Mouse (Mus musculus): ENCODE data around the gene Tchp. TPM values are rescaled to one million over a fixed set of nuclear protein-coding genes. Genes with fewer than 3 reads are reported as not detected.

The Tchp gene
- polyA plus RNA-seq, 1 experiment from 2014 or later = 9.6 TPM

DNA sequence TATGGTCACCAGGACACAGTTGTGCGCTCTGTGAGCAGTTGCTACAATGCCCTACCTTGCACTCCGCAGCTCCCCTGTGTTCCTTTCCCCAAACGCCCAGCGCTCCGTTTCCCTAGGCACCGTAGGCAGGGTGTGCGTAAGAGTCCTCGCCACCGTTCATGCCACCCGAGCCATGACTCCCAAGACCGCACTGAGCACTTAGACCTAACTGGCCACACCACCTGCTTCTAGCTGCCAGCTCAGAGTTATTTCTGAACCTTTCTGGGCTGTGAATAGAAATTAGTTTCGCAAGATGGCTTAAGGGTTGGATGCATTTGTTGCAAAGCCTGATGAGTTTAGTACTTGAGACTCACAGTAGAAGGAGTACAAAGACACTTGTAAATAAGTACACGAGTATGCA, 15.3 kb downstream of the Tchp start:
- Histone ChIP-seq H3K4me3 (ENCODE audit: low read length) (no peak overlapping the region), H3K9me3 (replicated peaks; ENCODE audit: control insufficient read depth, low read length) (peaks cover 6% of the 10 kb centered on the region; the same call in 1 of the 2 replicates), H3K36me3 (ENCODE audit: control insufficient read depth, insufficient read depth) (peaks cover 25% of the 10 kb centered on the region), H3K4me2 (ENCODE audit: low read depth, low read length) (no peak overlapping the region), H3K27me3 (ENCODE audit: control insufficient read depth, insufficient read depth, low read length) (no peaks in the 10 kb centered on the region), H3K27ac (ENCODE audit: low read length) (no peak overlapping the region), H3K9ac (ENCODE audit: low read length) (no peak overlapping the region), H3K4me1 (ENCODE audit: control insufficient read depth, insufficient read depth, low read length) (no peaks in the 10 kb centered on the region)
- WGBS = 92% methylated on average over 13 of the region's 13 CpGs
- ATAC-seq (replicated peaks; ENCODE audit: extremely low read depth, insufficient read depth, low FRiP score) = no peak

DNA sequence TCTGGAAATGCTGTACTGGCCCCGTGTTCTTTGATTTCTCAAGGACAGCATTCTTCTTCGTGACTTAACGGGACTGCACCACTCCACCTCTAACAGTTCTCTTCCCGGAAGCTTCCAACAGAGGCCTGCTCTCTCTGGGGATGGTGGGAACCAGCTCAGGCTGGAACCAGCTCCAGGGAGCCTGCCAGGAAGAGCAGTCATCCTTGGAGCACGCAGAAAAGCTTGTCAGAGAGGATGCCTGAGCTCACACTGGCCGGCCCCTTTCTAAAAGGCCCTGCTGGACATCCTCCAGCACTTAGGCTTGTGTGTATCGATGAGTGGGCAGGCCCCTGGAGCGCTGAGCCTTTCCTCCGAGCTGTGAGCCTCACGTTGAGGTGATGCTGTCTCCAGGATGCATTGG, 20.6 kb downstream of the Tchp start:
- 76% methylated on average over 10 of the region's 10 CpGs for WGBS
- peaks cover 37% of the 10 kb centered on the region for H3K36me3 ChIP-seq (ENCODE audit: control insufficient read depth, insufficient read depth)
- H3K9ac ChIP-seq (ENCODE audit: low read length) = no peak overlapping the region
- peaks cover 6% of the 10 kb centered on the region; the same call in 1 of the 2 replicates for H3K9me3 ChIP-seq (replicated peaks; ENCODE audit: control insufficient read depth, low read length)
- H3K4me2 ChIP-seq (ENCODE audit: low read depth, low read length) = no peak overlapping the region
- H3K4me3 ChIP-seq (ENCODE audit: low read length) = no peak overlapping the region
- ATAC-seq (replicated peaks; ENCODE audit: extremely low read depth, insufficient read depth, low FRiP score) = no peak
- no peak overlapping the region for H3K27ac ChIP-seq (ENCODE audit: low read length)
- H3K4me1 ChIP-seq (ENCODE audit: control insufficient read depth, insufficient read depth, low read length) = no peaks in the 10 kb centered on the region
- H3K27me3 ChIP-seq (ENCODE audit: control insufficient read depth, insufficient read depth, low read length) = no peaks in the 10 kb centered on the region

DNA sequence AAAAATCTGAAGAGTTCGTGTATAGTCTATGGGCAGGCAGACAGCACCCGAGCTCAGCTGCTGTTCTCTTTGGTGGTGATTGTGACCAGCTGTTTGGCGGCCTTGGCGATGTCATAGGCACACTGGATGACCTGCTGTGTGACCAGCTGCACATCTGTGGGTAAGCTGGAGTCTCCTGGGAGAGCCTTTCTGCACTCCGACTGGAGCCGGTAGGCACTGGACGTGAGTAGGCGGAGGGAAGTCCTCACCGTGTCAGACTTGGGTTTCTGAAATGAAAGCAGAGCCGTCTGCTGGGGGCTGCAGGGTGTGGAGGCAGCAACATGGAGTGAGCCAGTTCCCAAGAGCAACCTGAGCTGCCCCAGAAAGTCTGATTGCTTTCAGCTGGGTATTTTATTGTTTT, 22.6 kb downstream of the Tchp start:
- Histone ChIP-seq H3K4me2 (ENCODE audit: low read depth, low read length) (no peak overlapping the region), H3K27me3 (ENCODE audit: control insufficient read depth, insufficient read depth, low read length) (no peaks in the 10 kb centered on the region), H3K27ac (ENCODE audit: low read length) (no peak overlapping the region), H3K9ac (ENCODE audit: low read length) (no peak overlapping the region), H3K4me3 (ENCODE audit: low read length) (no peak overlapping the region), H3K4me1 (ENCODE audit: control insufficient read depth, insufficient read depth, low read length) (no peaks in the 10 kb centered on the region), H3K9me3 (replicated peaks; ENCODE audit: control insufficient read depth, low read length) (no peaks in the 10 kb centered on the region), H3K36me3 (ENCODE audit: control insufficient read depth, insufficient read depth) (peaks cover 48% of the 10 kb centered on the region)
- WGBS = 76% methylated on average over 10 of the region's 10 CpGs
- ATAC-seq (replicated peaks; ENCODE audit: extremely low read depth, insufficient read depth, low FRiP score) = no peak

DNA sequence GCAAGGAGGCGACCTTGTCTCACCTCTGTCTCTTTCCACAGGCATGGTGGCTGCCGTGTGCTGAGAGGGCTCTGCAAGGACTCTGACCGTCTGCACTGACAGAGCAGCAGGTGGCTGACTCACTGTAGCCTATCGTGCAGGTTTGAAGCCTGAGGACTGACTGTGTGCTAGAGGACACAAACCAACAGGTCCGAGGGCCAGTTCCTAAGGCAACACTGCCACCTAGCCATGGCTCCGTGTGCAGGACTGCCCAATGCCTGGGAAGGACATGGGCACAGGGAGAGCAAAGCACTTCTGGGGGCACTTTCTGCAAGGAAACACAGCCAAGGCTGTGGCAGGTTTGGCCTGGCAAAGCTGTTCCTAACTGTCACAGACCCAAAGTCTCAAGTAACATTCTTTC, 23.9 kb downstream of the Tchp start:
- Histone ChIP-seq H3K4me3 (ENCODE audit: low read length) (no peak overlapping the region), H3K36me3 (ENCODE audit: control insufficient read depth, insufficient read depth) (peaks cover 58% of the 10 kb centered on the region), H3K4me2 (ENCODE audit: low read depth, low read length) (no peak overlapping the region), H3K9me3 (replicated peaks; ENCODE audit: control insufficient read depth, low read length) (no peaks in the 10 kb centered on the region), H3K4me1 (ENCODE audit: control insufficient read depth, insufficient read depth, low read length) (no peaks in the 10 kb centered on the region), H3K27me3 (ENCODE audit: control insufficient read depth, insufficient read depth, low read length) (no peaks in the 10 kb centered on the region), H3K9ac (ENCODE audit: low read length) (no peak overlapping the region), H3K27ac (ENCODE audit: low read length) (no peak overlapping the region)
- no peak for ATAC-seq (replicated peaks; ENCODE audit: extremely low read depth, insufficient read depth, low FRiP score)
- WGBS = 61% methylated on average over 6 of the region's 6 CpGs

DNA sequence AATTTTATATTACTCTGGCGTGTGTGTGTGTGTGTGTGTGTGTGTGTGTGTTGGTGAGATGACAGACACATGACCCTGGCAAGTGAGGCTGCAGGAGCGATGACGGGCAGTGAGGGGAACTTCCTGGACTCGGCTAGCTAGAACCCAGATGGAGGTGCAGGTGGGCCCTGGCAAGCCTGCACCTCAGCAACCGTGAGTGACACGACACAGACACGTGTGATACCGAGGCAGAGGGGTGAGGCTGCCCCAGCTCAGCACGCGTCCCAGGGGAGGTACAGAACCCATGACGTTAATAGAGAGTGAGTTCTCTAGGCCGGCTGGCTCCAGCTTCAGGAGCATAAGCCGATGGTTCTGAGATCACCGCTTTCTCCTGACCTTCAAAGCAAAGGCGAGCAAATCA, 24.4 kb downstream of the Tchp start:
- Histone ChIP-seq H3K4me3 (ENCODE audit: low read length) (no peak overlapping the region), H3K4me1 (ENCODE audit: control insufficient read depth, insufficient read depth, low read length) (peaks cover 1% of the 10 kb centered on the region; the same call in 1 of the 2 replicates), H3K27ac (ENCODE audit: low read length) (no peak overlapping the region), H3K27me3 (ENCODE audit: control insufficient read depth, insufficient read depth, low read length) (no peaks in the 10 kb centered on the region), H3K36me3 (ENCODE audit: control insufficient read depth, insufficient read depth) (peaks cover 62% of the 10 kb centered on the region), H3K9ac (ENCODE audit: low read length) (no peak overlapping the region), H3K9me3 (replicated peaks; ENCODE audit: control insufficient read depth, low read length) (no peaks in the 10 kb centered on the region), H3K4me2 (ENCODE audit: low read depth, low read length) (no peak overlapping the region)
- ATAC-seq (replicated peaks; ENCODE audit: extremely low read depth, insufficient read depth, low FRiP score) = no peak
- WGBS = 83% methylated on average over 15 of the region's 15 CpGs

DNA sequence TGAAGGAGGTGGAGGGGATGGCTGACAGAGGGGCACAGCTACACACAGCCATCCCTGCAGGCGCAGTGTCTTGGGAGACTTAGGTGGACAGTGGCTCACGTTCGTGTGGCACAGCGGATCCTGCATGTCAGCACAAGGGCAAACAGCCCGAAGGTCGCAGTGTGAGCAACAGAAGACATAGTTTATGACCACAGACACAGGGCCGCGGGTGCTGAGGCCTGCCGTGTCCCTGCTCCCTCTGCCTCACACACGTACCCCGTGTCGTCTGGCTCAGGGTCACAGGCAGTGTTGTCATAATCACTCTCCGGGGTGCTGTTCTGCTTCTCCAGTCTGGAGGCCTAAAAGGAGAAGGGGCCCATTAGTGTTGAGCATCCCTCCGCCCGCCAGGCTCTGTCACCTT, 26.0 kb downstream of the Tchp start:
- Histone ChIP-seq H3K4me2 (ENCODE audit: low read depth, low read length) (no peak overlapping the region), H3K27me3 (ENCODE audit: control insufficient read depth, insufficient read depth, low read length) (no peaks in the 10 kb centered on the region), H3K9me3 (replicated peaks; ENCODE audit: control insufficient read depth, low read length) (no peaks in the 10 kb centered on the region), H3K27ac (ENCODE audit: low read length) (no peak overlapping the region), H3K36me3 (ENCODE audit: control insufficient read depth, insufficient read depth) (peaks cover 73% of the 10 kb centered on the region), H3K9ac (ENCODE audit: low read length) (no peak overlapping the region), H3K4me3 (ENCODE audit: low read length) (no peak overlapping the region), H3K4me1 (ENCODE audit: control insufficient read depth, insufficient read depth, low read length) (peaks cover 14% of the 10 kb centered on the region)
- 87% methylated on average over 15 of the region's 15 CpGs for WGBS
- ATAC-seq (replicated peaks; ENCODE audit: extremely low read depth, insufficient read depth, low FRiP score) = no peak

DNA sequence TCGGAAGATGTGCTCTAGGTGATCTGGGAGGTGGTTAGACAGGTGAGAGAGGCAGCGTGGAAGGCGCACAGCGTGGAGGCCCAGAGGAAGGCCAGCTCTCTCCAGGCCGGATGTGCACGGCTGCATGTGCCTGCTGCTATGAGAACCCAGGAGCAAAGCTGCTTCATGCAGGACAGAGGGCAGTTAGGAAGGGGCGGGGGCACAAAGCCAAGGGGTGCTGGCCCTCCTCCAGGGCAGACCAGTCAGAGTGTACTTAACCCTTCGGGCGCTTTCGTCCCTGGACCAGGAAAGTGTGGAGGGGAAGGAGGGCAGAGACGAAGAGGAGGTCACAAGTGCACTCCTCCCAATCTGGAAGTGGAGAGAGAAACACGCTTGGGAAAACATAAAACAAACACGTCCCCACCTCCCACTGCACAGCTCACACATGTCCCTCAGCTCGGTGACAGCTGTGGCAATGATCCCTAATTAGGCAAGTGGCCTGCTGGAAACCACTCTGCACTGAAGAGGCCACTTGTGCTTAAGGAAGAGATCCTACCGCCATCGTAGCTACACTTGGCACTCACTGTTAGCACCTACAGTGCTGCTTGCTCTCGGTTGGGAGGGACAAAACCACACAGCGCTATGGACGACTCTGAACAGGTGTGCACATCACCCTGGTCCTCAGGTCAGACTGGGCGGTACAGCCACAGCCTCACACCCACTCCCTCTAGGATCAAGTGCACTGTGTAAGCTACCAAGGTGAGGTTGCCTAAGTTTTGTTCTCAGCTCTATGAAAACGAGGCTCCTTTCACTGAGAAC, 29.7 kb downstream of the Tchp start:
- no peaks in the 10 kb centered on the region for H3K9me3 ChIP-seq (replicated peaks; ENCODE audit: control insufficient read depth, low read length)
- H3K4me3 ChIP-seq (ENCODE audit: low read length) = no peak overlapping the region
- H3K4me1 ChIP-seq (ENCODE audit: control insufficient read depth, insufficient read depth, low read length) = peaks cover 29% of the 10 kb centered on the region
- peak; percentile 5; the same call in 1 of the 2 replicates for ATAC-seq (replicated peaks; ENCODE audit: extremely low read depth, insufficient read depth, low FRiP score)
- WGBS = 68% methylated on average over 21 of the region's 21 CpGs
- peaks cover 60% of the 10 kb centered on the region for H3K36me3 ChIP-seq (ENCODE audit: control insufficient read depth, insufficient read depth)
- H3K4me2 ChIP-seq (ENCODE audit: low read depth, low read length) = no peak overlapping the region
- no peak overlapping the region for H3K9ac ChIP-seq (ENCODE audit: low read length)
- H3K27me3 ChIP-seq (ENCODE audit: control insufficient read depth, insufficient read depth, low read length) = no peaks in the 10 kb centered on the region
- H3K27ac ChIP-seq (ENCODE audit: low read length) = 0 out of 2 replicates have a peak overlapping the region, but pooled peaks have one; percentile 5

DNA sequence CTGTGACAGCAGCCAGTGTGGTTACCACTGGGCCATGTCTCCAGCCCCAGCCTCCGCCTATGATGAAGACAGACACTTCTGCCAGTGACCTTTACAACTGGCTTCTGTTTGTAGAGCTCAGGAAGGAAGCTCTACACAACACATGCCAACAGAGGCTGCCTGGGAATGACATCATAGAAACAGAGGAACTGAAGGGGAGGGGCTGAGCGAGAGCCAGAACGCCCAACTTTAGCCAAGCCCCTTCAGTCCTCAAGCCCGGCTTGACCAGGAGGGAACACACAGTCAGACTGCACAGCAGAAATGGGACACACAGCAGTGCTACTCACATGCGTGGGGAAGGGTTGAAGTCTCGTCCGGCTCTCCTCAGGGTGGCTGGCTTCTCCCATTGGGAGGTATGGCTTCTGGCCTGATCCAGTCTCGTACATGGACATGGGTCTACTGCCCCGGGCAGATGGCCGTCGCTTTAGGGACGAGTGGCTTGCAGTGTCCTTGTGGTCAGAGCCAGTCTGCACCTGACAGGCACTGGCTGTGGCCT, 31.2 kb downstream of the Tchp start:
- peaks cover 63% of the 10 kb centered on the region for H3K36me3 ChIP-seq (ENCODE audit: control insufficient read depth, insufficient read depth)
- WGBS = 71% methylated on average over 12 of the region's 12 CpGs
- H3K4me2 ChIP-seq (ENCODE audit: low read depth, low read length) = no peak overlapping the region
- H3K4me1 ChIP-seq (ENCODE audit: control insufficient read depth, insufficient read depth, low read length) = peaks cover 35% of the 10 kb centered on the region
- no peaks in the 10 kb centered on the region for H3K27me3 ChIP-seq (ENCODE audit: control insufficient read depth, insufficient read depth, low read length)
- ATAC-seq (replicated peaks; ENCODE audit: extremely low read depth, insufficient read depth, low FRiP score) = peak; percentile 75
- H3K4me3 ChIP-seq (ENCODE audit: low read length) = no peak overlapping the region
- no peaks in the 10 kb centered on the region for H3K9me3 ChIP-seq (replicated peaks; ENCODE audit: control insufficient read depth, low read length)
- H3K27ac ChIP-seq (ENCODE audit: low read length) = peak overlapping the region; percentile 72
- H3K9ac ChIP-seq (ENCODE audit: low read length) = 0 out of 2 replicates have a peak overlapping the region, but pooled peaks have one; percentile 12

DNA sequence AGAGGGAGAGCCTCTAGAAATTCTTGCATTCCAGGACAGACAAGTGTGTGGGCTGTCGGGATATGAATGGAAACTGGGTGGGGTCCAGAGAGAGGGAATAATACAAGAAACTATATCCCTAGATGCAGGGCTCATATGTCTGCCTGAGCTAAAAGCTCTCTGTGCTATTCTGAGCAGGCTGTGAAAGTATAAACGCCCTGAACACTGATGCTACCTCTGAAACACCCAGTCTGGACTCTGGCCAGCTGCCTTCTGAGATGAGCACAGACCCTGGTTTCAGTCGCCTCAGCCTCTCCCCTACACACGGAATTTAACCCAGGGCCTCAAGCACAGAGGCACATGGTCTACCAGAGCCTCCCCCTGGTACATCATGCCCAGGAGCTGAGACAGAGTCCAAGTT, 33.0 kb downstream of the Tchp start:
- no peaks in the 10 kb centered on the region for H3K27me3 ChIP-seq (ENCODE audit: control insufficient read depth, insufficient read depth, low read length)
- WGBS = 18% methylated on average over 4 of the region's 4 CpGs

More for the DNA sequence above, 33.0 kb downstream of the Tchp start:
- Histone ChIP-seq H3K27ac (ENCODE audit: low read length) (peak overlapping the region; percentile 33; the same call in 1 of the 2 replicates), H3K9ac (ENCODE audit: low read length) (no peak overlapping the region), H3K4me2 (ENCODE audit: low read depth, low read length) (no peak overlapping the region), H3K4me1 (ENCODE audit: control insufficient read depth, insufficient read depth, low read length) (peaks cover 37% of the 10 kb centered on the region), H3K4me3 (ENCODE audit: low read length) (no peak overlapping the region), H3K36me3 (ENCODE audit: control insufficient read depth, insufficient read depth) (peaks cover 66% of the 10 kb centered on the region), H3K9me3 (replicated peaks; ENCODE audit: control insufficient read depth, low read length) (no peaks in the 10 kb centered on the region)
- no peak for ATAC-seq (replicated peaks; ENCODE audit: extremely low read depth, insufficient read depth, low FRiP score)
